Mouse (Mus musculus) small intestine, adult 2 months (tissue): ENCODE results near the gene Disp1.

Experiments used
- CTCF ChIP-seq: fragments of 200-500 bp; IDR thresholded peaks from 2 replicates; pipeline ENCODE4 v1.5.1; 2012; ENCODE audit warnings: low read depth, mild to moderate bottlenecking, control low read depth, inconsistent platforms, low read length, moderate library complexity, mixed read lengths; ENCODE audit not compliant: insufficient replicate concordance, insufficient read length; ENCODE audit errors: extremely low read depth
- POLR2A ChIP-seq: fragments of 200-500 bp; IDR thresholded peaks from 2 replicates; pipeline ENCODE4 v1.6.1; 2012; ENCODE audit warnings: low read depth, mild to moderate bottlenecking, control low read depth, inconsistent platforms, low read length, moderate library complexity

GRCm38 (mm10) chr1:183179316-183179715 lies 42.0 kb downstream of the Disp1 start:
- no peak for TF ChIP-seq POLR2A
- TF ChIP-seq CTCF = no peak
